Mouse (Mus musculus) lung, postnatal 0 days (tissue): Measurements from ENCODE around the gene Cyb5r2.

Source experiments
- CTCF ChIP-seq: IDR thresholded peaks from 2 replicates; pipeline ENCODE4 v1.5.1; 2016; ENCODE audit warnings: antibody characterized with exemption, mild to moderate bottlenecking
- EP300 ChIP-seq: IDR thresholded peaks from 2 replicates; pipeline ENCODE4 v1.6.1; 2016; ENCODE audit warnings: antibody characterized with exemption, mild to moderate bottlenecking, control low read depth

DNA sequence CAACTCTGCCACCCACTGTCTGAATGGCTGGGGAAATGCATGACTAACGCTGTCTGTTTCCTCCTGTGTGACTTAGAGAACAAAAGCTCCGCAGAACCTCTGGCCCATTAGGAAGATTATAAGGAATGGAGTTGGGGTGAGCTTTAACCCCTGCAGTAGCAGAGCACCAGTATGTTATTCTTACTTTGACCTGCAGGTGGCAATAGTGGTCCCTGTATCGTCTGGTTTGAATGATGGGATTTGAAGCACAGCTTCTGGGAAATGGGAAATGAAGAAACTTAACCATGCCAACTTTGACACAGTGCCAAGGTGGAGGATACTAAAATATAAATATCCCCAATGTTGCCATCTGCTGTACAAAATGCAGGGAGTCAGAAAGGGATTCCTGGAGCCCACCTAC, 8.6 kb downstream of the Cyb5r2 start:
- TF ChIP-seq CTCF (peak; percentile 73), EP300 (no peak)
